Mouse (Mus musculus) megakaryocyte progenitor cell, adult 5-6 weeks (primary cell): ENCODE results near the gene Olfr51. TPM values are rescaled to one million over a fixed set of nuclear protein-coding genes. Genes with fewer than 3 reads are reported as not detected.
"Not testable (repeated sequence)": the region's sequence is repeated elsewhere in the genome, so short reads cannot be mapped to it uniquely, and the experiment has no call there.

Experiments
- ATAC-seq: replicated peaks from 2 replicates; pipeline ENCODE4 v1.8.0; 2016; ENCODE audit warnings: mild to moderate bottlenecking, moderate TSS enrichment, inconsistent platforms; ENCODE audit not compliant: poor library complexity
- total RNA-seq, 2 experiments: library from RNA; stranded (forward) in 1 of 2; stranded (reverse) in 1 of 2; fragments of 157-497, 149-512 nt in 1 of 2; fragments of 200-1000 nt in 1 of 2; gene quantifications; 2 replicates each; pipeline versions ENCODE4 v1.2.3 to v1.2.4; 2015 to 2017

Olfr51 gene
- total RNA-seq (2015) (not detected in 2 replicates), total RNA-seq (2017) (not detected in 2 replicates)

DNA sequence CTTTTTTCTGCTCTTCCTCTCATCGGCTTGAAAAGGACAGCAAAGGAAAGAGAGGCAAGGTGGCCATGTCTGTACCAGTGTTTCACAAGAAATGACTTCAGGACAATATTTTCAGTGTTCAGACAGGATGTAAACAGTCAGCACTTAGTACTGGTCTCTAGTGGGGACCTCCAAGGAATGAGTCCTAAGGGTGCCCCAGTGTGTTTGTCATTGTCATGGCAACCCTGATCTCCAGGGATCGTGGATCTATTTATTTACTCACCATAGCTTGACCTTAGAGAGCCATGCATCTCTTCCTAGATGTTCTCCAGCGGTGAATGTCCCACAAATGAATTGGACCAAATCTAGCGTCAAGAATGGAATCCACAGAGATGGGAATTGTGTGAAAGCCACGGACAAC, at the start of gene Olfr51:
Gene Olfr51, plus strand, starts transcription at position 301 of the 400 bp plus-strand sequence.
- ATAC-seq: no peak

DNA sequence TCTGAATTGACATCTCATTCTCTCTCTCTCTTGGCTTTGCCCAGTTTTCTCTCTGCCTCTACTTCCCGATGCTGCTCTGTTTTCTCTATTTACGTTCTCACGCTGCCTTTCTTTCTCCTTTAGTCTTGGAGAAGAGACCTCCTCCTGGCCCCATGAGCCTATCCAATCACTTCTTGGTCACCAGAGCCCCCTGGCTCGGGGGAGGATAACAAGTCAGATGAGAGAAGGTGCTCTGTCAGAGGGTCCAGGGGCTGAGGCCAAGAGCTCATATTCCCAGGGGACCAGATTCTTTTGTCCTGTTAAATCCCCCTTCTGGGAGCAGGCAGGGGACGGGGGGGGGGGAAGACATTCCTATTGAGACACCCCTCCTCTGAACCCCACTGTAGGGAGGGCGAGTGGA, 49.7 kb upstream of the Olfr51 start, which contains the start of gene Prop1:
Gene Prop1, minus strand, starts transcription at position 101 of the 400 bp plus-strand sequence.
- ATAC-seq: no peak

DNA sequence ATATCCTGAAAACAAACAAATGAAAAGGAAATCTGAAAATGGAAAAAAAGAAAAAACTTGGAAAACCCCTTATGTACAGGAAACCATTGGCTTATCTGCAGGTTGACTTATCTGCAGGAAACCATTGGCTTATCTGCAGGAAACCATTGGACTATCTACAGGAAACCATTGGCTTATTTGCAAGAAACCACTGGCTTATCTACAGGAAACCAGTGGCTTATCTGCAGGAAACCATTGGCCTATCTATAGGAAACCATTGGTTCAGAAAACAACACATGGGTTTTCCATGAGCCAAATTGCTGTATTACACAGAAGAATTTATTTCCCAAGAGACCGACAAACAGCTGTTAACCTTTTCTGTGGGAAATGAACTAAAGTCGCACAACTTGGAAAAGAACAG, 38.5 kb upstream of the Olfr51 start:
- ATAC-seq: no peak

DNA sequence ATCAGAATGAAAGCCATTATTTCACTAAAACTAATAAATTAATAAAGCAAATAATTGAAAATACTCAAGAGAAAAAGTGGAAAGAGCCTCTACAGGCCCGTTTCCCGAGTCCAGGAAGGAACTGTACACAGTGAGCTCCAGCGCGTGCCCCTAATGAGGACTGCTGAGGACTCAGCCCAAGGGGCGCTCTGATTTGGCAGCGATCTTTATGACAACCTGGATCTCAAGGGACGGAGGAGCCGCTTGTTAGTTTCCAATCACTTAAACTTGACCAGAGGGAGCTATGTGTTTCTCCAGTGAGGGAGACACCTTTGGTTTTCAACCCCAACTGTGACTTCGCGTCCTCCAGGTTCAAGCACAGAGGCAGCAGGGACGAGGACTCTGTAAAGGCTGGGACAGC, 37.2 kb upstream of the Olfr51 start, which contains the start of gene Olfr1378:
Gene Olfr1378, plus strand, starts transcription at position 301 of the 400 bp plus-strand sequence.
- no peak for ATAC-seq

DNA sequence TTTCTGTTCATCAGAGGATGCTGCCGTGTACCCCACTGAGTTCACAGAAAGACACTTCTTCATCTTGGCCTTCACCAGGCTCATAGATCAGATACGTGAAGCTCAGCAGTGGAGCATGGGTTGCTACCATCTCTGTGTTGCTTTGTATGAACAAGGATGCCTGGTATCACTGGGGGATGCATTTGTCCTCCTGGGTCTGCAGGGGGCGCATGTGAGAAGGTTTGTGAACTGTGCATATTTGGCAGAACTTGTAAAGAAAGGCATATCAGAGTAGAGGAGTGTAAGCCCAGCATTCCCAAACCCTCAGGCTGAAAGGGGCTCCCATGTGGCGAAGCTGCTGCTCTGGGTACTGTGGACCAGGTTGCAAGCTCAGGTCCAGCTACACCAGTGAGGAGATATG, 26.2 kb upstream of the Olfr51 start:
- ATAC-seq: no peak

DNA sequence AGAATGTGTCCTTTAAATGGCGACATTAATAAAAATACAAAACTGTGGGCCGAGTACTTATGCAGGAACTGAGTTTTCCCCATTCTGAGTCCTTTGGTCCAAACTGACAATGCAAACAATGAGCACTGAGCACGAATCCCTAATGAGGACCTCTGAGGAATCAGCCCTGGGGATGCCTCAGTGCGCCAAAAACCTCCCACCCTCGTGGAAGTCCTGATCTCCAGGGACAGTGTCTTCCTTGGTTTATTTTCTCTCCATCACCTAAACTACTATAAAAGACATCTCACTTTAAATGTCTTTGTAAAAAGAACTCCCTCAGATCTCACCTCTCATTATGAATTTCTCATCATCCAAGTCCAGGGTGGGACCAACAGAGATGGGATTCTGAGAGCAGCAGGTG, 21.7 kb upstream of the Olfr51 start, which contains the start of gene Olfr1377:
Gene Olfr1377, plus strand, starts transcription at position 301 of the 400 bp plus-strand sequence.
- ATAC-seq: no peak

DNA sequence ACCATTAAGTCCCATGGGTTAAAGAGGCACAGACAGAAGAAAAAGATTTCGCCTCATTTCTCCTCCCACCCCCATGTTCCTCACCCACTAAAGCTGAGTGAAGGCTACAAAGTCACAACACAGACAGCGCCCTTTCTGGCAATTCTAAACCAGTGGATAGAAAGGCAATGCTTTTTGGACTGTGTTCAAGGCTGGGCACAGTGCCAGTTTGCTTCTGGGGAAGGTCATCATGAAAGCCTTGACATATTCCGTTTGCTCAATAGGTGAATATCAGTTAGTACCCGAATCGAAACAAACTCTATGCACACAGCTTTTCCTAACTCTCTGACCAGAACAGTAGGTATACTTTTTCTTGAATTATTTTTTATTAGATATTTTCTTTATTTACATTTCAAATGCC, 8.4 kb downstream of the Olfr51 start:
- no peak for ATAC-seq

DNA sequence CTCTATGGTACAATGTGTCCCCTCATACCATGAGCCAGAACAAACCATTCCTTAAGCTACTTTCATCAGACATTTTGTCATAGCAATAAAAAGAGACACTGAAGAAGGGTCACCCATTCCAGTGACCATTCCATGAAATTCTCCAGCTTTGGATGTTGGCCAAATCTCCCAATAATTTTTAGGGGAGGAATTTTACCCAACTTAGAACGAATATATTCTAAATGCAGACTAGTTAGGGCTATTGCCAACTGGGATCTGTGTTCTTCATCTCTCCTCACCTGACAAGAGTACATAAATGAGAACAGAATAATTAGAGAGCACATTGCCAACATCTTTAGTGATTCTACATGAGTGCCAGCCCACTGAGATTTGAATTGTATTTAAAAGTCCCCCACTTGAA, 10.5 kb downstream of the Olfr51 start, which contains the start of gene Olfr54:
Gene Olfr54, plus strand, starts transcription at position 301 of the 400 bp plus-strand sequence.
- no peak for ATAC-seq

DNA sequence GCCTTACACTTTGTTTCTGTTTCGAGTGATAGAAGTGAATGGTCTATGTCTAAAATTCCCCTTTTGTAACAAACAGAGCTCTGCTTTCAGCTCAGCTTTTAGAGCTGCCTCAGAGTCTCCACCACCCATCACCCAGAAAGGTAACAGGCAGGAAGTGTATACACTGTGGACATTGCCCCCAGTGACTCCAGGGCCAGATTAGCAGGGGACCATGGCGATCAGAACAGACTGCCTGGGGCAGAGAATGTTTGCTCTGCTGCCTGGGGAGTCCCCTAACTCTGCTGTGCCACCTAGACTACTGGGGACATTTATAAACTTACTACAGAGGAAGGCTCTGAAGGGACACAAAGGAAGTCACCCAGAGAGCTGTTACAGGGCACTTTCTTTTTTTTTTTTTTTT, 12.9 kb downstream of the Olfr51 start:
- ATAC-seq: no peak

DNA sequence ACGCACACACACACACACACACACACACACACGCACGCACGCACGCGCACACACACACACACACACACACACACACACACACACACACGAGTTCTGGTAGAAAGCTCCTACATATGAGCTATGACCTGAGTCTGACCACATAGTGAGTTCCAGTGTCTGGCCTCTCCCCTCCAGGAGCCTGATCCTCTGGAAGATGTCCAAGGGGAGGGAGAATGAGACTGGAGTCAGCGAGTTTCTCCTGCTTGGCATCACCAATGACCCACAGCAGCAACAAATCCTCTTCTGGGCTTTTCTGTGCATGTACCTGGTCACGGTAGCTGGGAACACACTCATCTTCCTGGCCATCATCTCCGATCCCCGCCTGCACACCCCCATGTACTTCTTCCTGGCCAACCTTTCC, 23.4 kb downstream of the Olfr51 start:
- ATAC-seq: not testable (repeated sequence)

DNA sequence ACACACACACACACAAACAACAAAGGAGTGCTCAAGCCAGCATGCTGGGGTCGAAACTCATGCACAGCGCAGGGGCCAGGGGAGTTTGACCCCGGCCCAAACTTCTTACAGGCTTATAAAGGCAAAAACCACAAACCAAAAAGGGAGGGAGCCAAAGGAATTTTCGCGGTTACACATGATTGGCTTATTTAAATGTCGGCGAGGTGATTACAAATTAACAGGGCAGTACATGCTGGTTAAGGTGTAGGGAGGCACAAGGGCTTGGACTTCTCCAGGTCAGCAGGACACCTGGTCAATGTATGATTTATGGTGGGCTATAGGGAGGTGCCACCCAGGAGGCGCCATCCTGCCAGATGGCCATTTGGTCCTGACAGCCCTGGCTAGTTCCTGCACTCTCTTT, 26.0 kb downstream of the Olfr51 start:
- ATAC-seq: not testable (repeated sequence)

DNA sequence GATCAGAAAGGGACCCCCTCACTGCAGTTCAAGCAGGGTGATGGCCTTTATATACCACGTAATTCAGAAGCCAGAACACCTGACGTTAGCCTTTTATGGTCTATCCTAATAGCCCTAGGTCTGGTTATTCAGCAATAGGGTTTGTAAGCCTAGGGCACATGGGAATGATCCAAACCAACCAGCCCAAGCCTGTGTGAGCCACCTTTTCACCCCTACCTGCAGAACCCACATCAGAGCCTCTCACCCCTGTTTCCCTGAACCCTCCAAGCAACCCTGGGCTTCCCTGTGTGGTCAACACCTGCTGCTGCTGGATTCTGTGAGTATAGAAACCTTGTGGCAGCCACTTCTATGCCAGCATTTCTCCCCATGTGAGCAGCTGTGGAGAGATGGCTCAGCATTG, 26.8 kb downstream of the Olfr51 start:
- no peak for ATAC-seq

DNA sequence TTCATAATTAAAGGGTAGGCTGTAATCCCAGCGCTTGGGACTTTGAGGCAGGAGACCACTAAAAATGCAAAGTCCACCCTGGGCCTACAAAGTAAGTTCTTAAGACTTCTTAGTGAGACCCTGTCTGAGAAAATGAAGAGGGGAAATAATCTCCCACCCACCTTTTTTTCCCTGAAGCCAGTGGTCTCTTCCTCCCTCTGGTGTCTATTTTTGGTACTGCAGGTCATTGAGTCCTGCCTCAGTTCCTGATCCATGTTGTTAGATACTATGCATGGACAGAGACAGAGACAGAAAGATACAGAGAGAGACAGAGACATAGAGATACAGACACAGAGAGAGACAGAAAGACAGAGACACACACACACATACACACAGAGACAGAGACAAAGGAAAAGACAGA, 29.5 kb downstream of the Olfr51 start:
- ATAC-seq: 0 out of 2 replicates have a peak, but pooled peaks have one; percentile 37

DNA sequence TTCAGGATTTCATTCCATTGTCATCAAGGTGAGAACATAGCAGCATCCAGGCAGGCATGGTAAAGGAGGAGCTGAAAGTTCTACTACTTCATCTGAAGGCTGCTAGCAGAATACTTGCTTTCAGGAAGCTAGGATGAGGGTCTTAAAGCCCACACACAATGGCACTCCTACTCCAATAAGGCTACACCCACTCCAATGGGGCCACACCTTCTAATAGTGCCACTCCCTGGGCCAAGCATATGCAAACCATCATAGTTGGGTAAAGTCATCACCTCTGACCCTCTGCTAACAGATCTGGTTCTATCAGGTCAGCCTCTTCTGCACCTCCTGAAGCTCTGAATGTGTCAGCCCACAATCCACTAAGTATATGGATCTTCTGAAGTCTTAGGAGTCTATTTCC, 30.7 kb downstream of the Olfr51 start:
- not testable (repeated sequence) for ATAC-seq

DNA sequence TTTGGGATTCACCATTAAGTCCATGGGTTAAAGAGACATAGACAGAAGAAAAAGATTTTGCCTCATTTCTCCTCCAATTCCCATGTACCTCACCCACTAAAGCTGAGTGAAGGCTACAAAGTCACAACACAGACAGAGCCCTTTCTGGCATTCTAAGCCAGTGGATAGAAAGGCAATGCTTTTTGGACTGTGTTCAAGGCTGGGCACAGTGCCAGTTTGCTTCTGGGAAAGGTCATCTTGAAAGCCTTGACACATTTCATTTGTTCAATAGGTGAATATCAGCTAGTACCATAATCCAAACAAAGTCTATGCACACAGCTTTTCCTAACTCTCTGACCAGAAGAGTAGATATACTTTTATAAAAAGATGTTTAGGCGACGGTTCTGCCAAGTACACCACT, 32.6 kb downstream of the Olfr51 start:
- no peak for ATAC-seq

DNA sequence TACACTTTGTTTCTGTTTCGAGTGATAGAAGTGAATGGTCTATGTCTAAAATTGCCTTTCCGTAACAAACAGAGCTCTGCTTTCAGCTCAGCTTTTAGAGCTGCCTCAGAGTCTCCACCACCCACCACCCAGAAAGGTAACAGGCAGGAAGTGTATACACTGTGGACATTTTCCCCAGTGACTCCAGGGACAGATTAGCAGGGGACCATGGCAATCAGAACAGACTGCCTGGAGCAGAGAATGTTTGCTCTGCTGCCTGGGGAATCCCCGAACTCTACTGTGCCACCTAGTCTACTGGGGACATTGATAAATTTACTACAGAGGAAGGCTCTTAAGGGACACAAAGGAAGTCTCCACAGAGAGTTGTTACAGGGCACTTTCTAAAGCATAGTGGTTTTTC, 41.4 kb downstream of the Olfr51 start:
- not testable (repeated sequence) for ATAC-seq

DNA sequence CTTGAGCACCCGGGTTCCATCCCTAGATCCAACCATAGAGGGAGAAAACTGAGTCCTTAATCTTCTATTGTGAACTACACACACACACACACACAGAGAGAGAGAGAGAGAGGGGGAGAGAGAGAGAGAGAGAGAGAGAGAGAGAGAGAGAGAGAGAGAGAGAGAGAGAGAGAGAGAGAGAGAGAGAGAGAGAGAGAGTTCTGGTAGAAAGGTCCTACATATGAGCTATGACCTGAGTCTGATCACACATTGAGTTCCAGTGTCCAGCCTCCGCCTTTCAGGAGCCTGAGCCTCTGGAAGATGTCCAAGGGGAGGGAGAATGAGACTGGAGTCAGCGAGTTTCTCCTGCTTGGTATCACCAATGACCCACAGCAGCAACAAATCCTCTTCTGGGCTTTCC, 44.4 kb downstream of the Olfr51 start, which contains the start of gene Olfr1375:
Gene Olfr1375, plus strand, starts transcription at position 301 of the 400 bp plus-strand sequence.
- ATAC-seq: not testable (repeated sequence)

DNA sequence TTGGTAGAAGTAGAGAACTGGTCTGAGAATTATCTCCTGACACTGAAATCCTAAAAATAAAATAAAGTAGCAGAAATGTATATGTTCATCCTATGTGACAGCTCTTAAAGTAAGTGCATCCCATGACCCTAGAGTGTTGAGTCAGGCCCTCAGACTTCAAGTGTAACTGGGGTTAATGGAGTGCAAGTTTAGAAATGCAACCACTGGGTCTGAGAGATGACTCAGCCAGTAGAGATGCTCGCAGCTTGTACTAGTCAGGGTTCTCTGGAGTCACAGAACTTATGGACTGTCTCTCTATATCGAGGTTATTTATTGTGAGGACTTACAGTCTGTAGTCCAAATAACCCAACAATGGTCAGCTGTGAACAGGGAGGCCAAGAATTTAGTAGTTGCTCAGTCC, 48.3 kb downstream of the Olfr51 start:
- ATAC-seq: no peak

DNA sequence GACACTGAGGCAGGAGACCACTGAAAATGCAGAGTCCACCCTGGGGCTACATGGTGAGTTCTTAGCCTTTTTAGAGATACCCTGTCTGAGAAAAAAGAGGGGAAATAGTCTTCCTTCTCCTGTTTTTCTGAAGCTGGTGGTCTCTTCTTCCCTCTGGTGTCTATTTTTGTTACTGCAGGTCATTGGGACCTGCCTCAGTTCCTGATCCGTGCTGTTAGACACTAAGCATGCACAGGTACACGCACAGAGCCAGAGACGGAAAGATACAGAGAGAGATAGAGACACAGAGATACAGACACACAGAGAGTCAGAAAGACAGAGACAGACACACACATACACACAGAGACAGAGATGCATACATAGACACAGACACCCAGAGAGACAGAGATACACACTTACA, 49.8 kb downstream of the Olfr51 start:
- no peak for ATAC-seq

DNA sequence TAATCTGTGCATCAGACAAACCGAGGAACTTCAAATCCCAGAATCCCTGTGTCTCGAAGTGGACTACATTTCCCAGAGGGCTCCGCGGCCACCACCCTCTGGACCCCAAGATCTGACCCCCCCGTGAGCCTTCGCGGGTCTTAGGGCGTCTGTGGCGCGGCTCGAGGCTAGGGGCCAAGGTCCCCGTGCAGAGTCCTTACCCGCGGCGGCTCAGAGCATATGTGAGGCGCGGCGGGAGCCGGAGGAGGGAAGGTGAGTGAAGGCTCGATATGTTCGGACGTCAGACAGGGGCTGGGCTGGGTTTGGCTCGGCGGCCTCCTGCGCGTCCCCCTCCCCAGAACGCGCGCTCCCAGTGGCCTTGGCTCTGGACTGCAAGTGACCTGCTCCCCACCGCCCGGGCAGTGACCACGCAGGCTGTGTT, 55.8 kb downstream of the Olfr51 start, which contains the start of gene Zfp354a:
Gene Zfp354a, plus strand, starts transcription at position 107 of the 421 bp plus-strand sequence.
- ATAC-seq: 0 out of 2 replicates have a peak, but pooled peaks have one; percentile 17
